Mouse (Mus musculus) stomach, embryonic 16.5 days (tissue): ENCODE results near the gene Slc39a1. TPM values are rescaled to one million over a fixed set of nuclear protein-coding genes. Genes with fewer than 3 reads are reported as not detected.
A peak's percentile ranks its signal among the peaks of the same experiment; 100 is the strongest.

Experiments used
- ATAC-seq: fragments of 200-750 bp; cut with Nextera tagmentation; 2 replicates; pipeline ENCODE4 v1.8.0; 2017; ENCODE audit warnings: moderate number of reproducible peaks, moderate TSS enrichment; ENCODE audit not compliant: insufficient read depth, low FRiP score
- H3K27ac ChIP-seq: fragments of 300-500 bp; sonication (generic); 2 replicates; pipeline ENCODE4 v1.5.1; 2014; ENCODE audit warnings: low read length
- H3K27me3 ChIP-seq: fragments of 300-500 bp; sonication (generic); 2 replicates; pipeline ENCODE4 v1.6.1; 2014; ENCODE audit warnings: low read length, control low read depth, mixed read lengths; ENCODE audit not compliant: control insufficient read depth, insufficient read depth
- H3K36me3 ChIP-seq: fragments of 300-500 bp; sonication (generic); 2 replicates; pipeline ENCODE4 v1.6.1; 2014; ENCODE audit warnings: low read length; ENCODE audit not compliant: control insufficient read depth, insufficient read depth
- H3K4me1 ChIP-seq: fragments of 300-500 bp; sonication (generic); 2 replicates; pipeline ENCODE4 v1.6.1; 2014; ENCODE audit warnings: low read length, control low read depth, mixed read lengths; ENCODE audit not compliant: control insufficient read depth, insufficient read depth
- H3K4me2 ChIP-seq: fragments of 300-500 bp; sonication (generic); 2 replicates; pipeline ENCODE4 v1.6.1; 2014; ENCODE audit warnings: low read depth, low read length, mixed read lengths
- H3K4me3 ChIP-seq: fragments of 300-500 bp; sonication (generic); replicated peaks from 2 replicates; pipeline ENCODE4 v1.5.1; 2014; ENCODE audit warnings: mild to moderate bottlenecking, low read length
- H3K9ac ChIP-seq: fragments of 300-500 bp; sonication (generic); 2 replicates; pipeline ENCODE4 v1.6.1; 2014; ENCODE audit warnings: low read length
- H3K9me3 ChIP-seq: fragments of 300-500 bp; sonication (generic); replicated peaks from 2 replicates; pipeline ENCODE4 v1.6.1; 2016; ENCODE audit warnings: low read length, control low read depth; ENCODE audit not compliant: control insufficient read depth
- WGBS: fragments of 180-500 bp; shearing (Covaris S2); extraction: QIAGEN DNeasy Blood & Tissue Kit; methylation state at CpG from one replicate; pipeline ENCODE4 v1.1.7; 2014; 5-methylcytosine and 5-hydroxymethylcytosine counted together
- polyA plus RNA-seq: library from polyadenylated mRNA; unstranded; fragments of >200 nt; fragmentation: Nextera tagmentation; extraction: Ambion mirVana; gene quantifications from 2 replicates; pipeline ENCODE4 v1.2.1, GENCODE M21; 2015

Gene Slc39a1
- polyA plus RNA-seq, 1 experiment from 2014 or later: 101 TPM

DNA sequence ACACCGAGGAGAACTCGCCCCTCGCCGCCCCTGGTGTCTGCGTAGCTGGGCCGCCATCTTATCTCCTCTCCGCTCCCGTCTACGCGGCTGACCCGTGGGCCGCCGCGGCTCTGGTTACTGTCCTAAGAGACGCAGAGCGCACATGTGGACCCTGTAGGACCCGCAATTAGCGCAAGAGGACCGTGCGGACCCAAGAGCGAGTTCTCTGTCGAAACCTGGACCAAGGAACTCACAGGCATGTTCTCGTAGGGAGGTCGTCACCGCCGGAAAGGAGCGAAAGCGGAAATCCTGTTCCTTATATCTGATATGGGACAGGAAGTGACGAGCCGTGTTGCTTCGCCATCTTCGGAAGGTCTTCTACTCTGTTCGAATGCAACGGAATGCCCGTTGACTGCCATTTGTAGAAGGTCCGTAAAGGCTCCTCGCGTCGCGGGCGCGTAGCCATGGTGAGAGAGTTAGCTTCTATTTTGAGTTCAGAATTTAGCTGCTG is 34.5 kb upstream of the Slc39a1 start, which contains the start of the genes Rps27 and Rab13:
TSS of gene Rps27 (minus strand) at position 275 of the 490 bp plus-strand sequence.
TSS of gene Rab13 (plus strand) at position 319 of the 490 bp plus-strand sequence.
- WGBS: under 1% methylated on average over 42 of the region's 42 CpGs
- Histone ChIP-seq H3K9me3 (no peaks in the 10 kb centered on the region), H3K36me3 (peaks cover 15% of the 10 kb centered on the region), H3K27me3 (no peaks in the 10 kb centered on the region), H3K4me1 (peaks cover 22% of the 10 kb centered on the region), H3K27ac (peak within 1 kb of the TSS; percentile 89), H3K4me2 (peak within 1 kb of the TSS; percentile 99), H3K9ac (peak within 1 kb of the TSS; percentile 83), H3K4me3 (peak within 1 kb of the TSS; percentile 72)
- peak; percentile 94 for ATAC-seq

DNA sequence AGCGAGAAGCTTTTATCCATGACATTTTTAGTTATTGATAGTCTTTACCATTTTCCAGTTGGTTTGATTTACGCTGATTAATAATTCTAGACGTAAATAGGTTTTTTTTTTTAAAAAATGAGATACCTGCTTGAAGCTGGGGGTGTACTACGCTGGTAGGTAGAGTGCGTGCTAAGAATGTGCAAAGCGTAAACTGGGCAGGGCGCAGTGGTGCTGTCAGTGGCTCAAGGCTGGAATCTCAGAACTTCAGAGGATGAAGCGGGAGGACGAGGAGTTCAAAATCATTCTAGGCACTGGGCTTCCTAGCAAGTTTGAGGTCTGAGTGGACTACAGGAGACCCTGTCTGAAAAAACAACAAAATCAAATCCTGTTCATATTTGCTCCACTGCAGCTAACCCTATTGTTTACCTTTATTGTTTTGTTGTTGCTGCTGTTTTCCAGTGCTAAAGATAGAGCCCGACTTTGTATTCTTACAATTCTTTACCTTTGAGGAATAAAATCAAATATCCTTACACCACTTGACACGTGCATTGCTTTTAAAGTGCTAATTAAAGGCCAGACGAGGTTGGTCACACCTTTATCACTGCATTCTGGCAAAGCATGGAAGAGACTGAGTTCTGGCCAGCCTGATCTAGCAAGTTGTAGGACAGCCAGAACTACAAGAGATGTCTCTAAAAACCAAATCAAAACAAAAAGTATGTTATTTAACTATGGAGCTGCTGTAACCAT is 33.9 kb upstream of the Slc39a1 start:
- Histone ChIP-seq H3K9me3 (no peaks in the 10 kb centered on the region), H3K36me3 (peaks cover 10% of the 10 kb centered on the region), H3K4me1 (peaks cover 22% of the 10 kb centered on the region), H3K4me2 (peak overlapping the region; percentile 84), H3K9ac (peak overlapping the region; percentile 63), H3K27me3 (no peaks in the 10 kb centered on the region), H3K27ac (peak overlapping the region; percentile 69), H3K4me3 (peak overlapping the region; percentile 72)
- no peak for ATAC-seq
- WGBS: 9% methylated on average over 12 of the region's 12 CpGs

GRCm38 (mm10) chr3:90215825-90216380 is 32.1 kb upstream of the Slc39a1 start:
- no peak for ATAC-seq
- no peaks in the 10 kb centered on the region for H3K9me3 ChIP-seq
- no peak overlapping the region for H3K27ac ChIP-seq
- H3K4me2 ChIP-seq: no peak overlapping the region
- no peak overlapping the region for H3K4me3 ChIP-seq
- no peaks in the 10 kb centered on the region for H3K27me3 ChIP-seq
- H3K36me3 ChIP-seq: peaks cover 8% of the 10 kb centered on the region
- 52% methylated on average over 1 of the region's 1 CpGs for WGBS
- H3K4me1 ChIP-seq: peaks cover 25% of the 10 kb centered on the region
- H3K9ac ChIP-seq: no peak overlapping the region

DNA sequence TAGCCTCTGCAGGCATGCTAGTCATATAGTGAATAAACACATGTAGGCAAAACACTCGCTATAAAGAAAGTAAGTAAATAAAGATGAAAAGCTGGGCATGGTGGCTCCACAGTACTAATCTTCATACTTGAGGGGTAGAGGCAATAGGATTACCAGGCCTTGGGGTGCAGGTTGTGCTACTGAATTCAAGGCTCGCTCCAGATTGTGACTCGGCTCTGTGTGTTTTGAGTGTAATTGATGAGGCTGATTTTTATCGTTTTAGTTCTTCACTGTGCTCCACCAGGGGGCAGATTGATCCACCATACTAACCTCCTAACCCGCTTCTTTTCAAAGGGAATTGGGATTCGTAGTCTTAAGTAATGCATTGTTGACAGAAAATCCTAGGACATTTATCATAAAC is 27.9 kb upstream of the Slc39a1 start:
- peak overlapping the region; percentile 62 for H3K4me3 ChIP-seq
- peaks cover 4% of the 10 kb centered on the region; the same call in 1 of the 2 replicates for H3K36me3 ChIP-seq
- H3K27ac ChIP-seq: peak overlapping the region; percentile 92
- H3K4me2 ChIP-seq: peak overlapping the region; percentile 72
- H3K9ac ChIP-seq: peak overlapping the region; percentile 79
- H3K9me3 ChIP-seq: no peaks in the 10 kb centered on the region
- 5% methylated on average over 6 of the region's 6 CpGs for WGBS
- ATAC-seq: peak; percentile 66
- no peaks in the 10 kb centered on the region for H3K27me3 ChIP-seq
- H3K4me1 ChIP-seq: peaks cover 13% of the 10 kb centered on the region

- Histone ChIP-seq H3K9ac (peak overlapping the region; percentile 79), H3K4me1 (peaks cover 13% of the 10 kb centered on the region), H3K4me3 (peak overlapping the region; percentile 62), H3K27ac (peak overlapping the region; percentile 92), H3K4me2 (peak overlapping the region; percentile 72), H3K27me3 (no peaks in the 10 kb centered on the region), H3K9me3 (no peaks in the 10 kb centered on the region), H3K36me3 (peaks cover 5% of the 10 kb centered on the region; the same call in 1 of the 2 replicates)
- under 1% methylated on average over 20 of the region's 20 CpGs for WGBS
- peak; percentile 92 for ATAC-seq
Measured at GRCm38 (mm10) chr3:90220531-90220951, 27.4 kb upstream of the Slc39a1 start.

DNA sequence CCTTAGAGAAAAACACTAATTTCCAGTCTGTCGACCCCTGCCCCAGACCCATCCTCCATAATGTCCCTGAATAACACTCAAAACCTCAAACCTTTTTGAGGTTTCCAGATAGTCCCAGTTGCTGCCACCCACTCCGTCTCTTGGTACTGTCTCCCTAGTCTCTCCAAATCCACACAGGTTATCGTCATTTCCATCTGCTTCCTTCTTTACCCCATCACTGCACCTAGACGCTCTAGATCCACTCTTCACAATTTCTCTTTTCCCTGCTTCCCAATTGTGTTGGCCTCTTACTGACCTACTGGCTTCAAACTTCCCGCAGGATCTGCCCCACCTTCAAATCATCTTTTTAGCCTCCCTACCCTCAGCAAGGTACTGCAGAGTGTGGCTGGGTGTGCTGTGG is 26.8 kb upstream of the Slc39a1 start:
- peaks cover 13% of the 10 kb centered on the region for H3K4me1 ChIP-seq
- ATAC-seq: no peak
- H3K27me3 ChIP-seq: no peaks in the 10 kb centered on the region
- peak overlapping the region; percentile 62 for H3K4me3 ChIP-seq
- H3K36me3 ChIP-seq: peaks cover 5% of the 10 kb centered on the region; the same call in 1 of the 2 replicates
- no peaks in the 10 kb centered on the region for H3K9me3 ChIP-seq
- WGBS: 14% methylated on average over 5 of the region's 5 CpGs
- peak overlapping the region; percentile 72 for H3K4me2 ChIP-seq
- H3K9ac ChIP-seq: peak overlapping the region; percentile 79
- peak overlapping the region; percentile 92 for H3K27ac ChIP-seq

DNA sequence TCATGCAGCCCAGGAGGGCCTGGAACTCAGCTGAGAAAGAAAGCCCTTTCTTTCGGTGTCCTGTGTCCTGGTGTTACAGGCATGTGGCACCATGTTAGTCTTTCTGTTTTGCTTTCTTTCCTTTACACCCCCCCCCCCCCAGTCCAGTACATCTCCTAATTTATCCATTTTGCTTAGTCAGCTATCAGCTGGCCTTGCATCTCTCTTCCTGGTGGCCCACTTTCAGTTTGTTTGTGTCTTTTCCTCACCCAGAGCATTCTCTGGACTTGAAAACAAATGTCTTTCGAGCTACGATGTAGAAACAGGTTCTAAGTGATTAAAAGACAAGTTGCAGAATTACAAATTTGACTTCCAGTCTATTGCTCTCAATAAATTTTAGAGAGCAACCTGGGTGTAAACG is 25.5 kb upstream of the Slc39a1 start:
- H3K36me3 ChIP-seq: peaks cover 5% of the 10 kb centered on the region; the same call in 1 of the 2 replicates
- ATAC-seq: no peak
- no peak overlapping the region for H3K9ac ChIP-seq
- no peak overlapping the region for H3K27ac ChIP-seq
- 83% methylated on average over 4 of the region's 4 CpGs for WGBS
- peaks cover 13% of the 10 kb centered on the region for H3K4me1 ChIP-seq
- H3K4me2 ChIP-seq: no peak overlapping the region
- no peaks in the 10 kb centered on the region for H3K9me3 ChIP-seq
- no peaks in the 10 kb centered on the region for H3K27me3 ChIP-seq
- H3K4me3 ChIP-seq: no peak overlapping the region

DNA sequence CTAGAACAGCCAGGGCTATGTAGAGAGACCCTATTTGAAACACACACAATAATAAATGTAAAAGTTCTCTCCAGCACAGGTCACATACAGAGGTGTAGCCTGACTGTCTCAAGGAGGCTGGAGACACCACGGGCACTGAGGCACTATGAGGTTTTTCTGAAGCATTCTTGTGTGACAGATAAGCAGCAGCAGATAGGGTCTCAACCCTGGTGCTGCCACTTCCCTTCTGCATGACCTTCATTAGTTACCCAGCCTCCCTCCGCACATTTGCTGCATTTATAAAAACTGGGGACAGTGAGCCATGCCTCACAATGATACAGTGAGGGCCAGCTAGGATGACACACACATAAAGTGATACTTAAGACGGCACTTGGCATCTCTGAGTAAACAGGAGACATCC is 25.0 kb upstream of the Slc39a1 start:
- Histone ChIP-seq H3K4me3 (no peak overlapping the region), H3K4me2 (no peak overlapping the region), H3K4me1 (peaks cover 13% of the 10 kb centered on the region), H3K27ac (no peak overlapping the region), H3K9ac (no peak overlapping the region), H3K36me3 (peaks cover 5% of the 10 kb centered on the region; the same call in 1 of the 2 replicates), H3K27me3 (no peaks in the 10 kb centered on the region), H3K9me3 (no peaks in the 10 kb centered on the region)
- ATAC-seq: no peak
- WGBS: 74% methylated on average over 3 of the region's 3 CpGs

DNA sequence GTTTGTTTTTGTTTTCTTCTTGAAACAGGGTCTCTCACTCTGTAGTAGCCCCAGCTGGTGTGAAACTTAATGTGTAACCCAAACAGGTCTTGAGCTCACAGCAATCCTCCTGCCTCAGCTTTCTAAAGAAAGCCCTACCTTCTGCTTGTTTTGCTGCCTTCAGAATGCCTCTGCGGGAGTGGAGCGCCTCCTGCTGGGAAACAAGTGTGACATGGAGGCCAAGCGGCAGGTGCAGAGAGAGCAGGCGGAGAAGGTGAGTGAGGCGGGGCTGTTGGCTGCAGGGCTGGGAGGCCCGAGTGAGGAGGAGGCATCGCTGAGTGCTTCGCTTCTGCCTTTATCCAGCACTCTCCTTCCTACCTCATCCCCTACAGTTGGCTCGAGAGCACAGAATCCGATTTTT is 23.6 kb upstream of the Slc39a1 start:
- Histone ChIP-seq H3K9me3 (0 out of 2 replicates have a peak, but pooled peaks cover 3% of the 10 kb centered on the region), H3K9ac (no peak overlapping the region), H3K4me2 (no peak overlapping the region), H3K4me3 (no peak overlapping the region), H3K36me3 (peaks cover 5% of the 10 kb centered on the region; the same call in 1 of the 2 replicates), H3K27ac (no peak overlapping the region), H3K4me1 (peaks cover 13% of the 10 kb centered on the region), H3K27me3 (no peaks in the 10 kb centered on the region)
- no peak for ATAC-seq
- WGBS: 80% methylated on average over 10 of the region's 10 CpGs
